Mouse (Mus musculus) lung, postnatal 10 days (tissue): ENCODE measurements around the gene Il18.

Source experiments
- DNase-seq: peaks from one replicate; pipeline ENCODE4 v3.0.0; 2021

The Il18 gene

DNA sequence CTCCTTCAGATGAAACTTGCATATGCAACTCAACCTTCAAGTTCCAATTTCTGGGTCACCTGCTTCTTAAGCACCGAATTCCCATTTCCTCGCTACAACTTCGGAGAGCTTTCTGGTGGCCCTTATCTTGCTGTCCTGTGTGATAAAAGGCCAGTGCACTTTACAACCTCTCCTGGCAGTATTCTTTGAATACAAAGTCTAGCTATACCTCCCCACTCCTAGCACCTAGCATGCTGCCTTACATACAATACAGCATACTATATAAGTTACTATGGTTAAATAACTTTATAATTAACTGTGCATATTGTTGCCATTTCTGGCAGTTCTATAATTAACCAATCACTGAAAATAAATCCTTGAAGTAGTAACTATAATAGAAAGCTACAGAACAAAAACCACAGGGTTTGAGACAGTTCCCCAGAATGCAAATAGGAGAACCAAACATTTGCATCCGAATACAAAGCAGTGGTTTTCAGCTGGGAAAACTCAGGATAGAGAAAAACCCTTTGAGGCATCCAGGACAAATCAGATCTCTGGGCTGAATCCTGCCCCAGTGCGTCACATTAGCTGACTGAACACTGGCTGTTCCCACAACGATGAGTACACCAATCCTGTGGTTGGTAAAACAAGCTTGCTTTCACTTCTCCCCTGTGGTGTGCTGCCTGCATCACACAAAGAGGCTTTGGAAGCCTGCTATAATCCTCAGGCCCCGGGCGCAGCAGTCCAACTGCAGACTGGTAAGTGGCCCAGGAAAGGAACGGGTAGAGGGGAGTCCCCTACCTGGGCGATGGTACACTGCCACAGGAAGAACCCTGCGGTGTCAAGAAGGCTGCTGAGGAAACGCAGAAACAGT is at the start of gene Il18:
Gene Il18 (plus strand): TSS at position 587 of the 853 bp plus-strand sequence.
- peak; percentile 26 for DNase-seq

GRCm38 (mm10) chr9:50505405-50505804 is 49.2 kb upstream of the Il18 start:
- no peak for DNase-seq

GRCm38 (mm10) chr9:50507570-50507969 is 47.1 kb upstream of the Il18 start:
- no peak for DNase-seq

DNA sequence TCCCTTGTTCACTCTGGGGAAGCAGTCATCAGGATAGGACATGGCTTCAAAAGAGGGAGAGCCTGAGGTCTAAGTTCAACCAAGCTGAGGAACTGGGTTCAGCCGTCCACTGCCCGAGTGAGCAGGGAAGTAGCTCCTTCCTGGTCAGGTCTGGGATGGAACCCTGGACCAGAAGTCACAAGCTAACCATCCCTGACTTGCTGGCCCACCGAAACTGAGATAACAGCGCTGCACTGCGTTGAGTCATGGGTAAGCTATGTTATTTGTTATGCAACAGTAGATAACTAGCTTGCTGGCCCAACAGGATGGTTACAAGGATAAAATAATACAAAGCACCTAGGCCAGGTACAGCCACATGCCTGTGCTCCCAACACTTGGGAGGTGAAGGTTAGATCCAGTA is 39.2 kb upstream of the Il18 start:
- no peak for DNase-seq

GRCm38 (mm10) chr9:50518781-50519180 is 35.8 kb upstream of the Il18 start:
- DNase-seq = peak; percentile 18

DNA sequence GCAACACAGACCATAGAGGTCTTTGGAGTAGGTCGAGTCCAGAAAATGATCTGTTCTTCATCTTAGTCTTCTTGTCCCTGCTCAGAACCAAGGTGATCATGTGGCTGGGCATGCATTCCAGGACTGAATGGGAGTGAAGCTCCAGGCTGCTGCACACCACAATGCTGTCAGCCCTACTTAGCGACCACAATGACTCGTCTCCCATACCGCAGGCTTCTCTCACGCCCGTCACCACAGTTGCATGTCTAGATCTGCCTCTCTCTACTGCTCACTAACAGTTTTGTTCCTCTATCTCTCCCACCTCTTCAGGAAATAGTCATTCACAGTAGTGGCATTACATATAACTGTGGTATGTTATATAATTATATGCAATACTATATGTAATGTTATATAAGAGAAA is 33.9 kb upstream of the Il18 start:
- DNase-seq = no peak

GRCm38 (mm10) chr9:50521562-50521961 is 33.1 kb upstream of the Il18 start:
- no peak for DNase-seq

- DNase-seq = no peak
These were observed 32.1 kb upstream of the Il18 start for GRCm38 (mm10) chr9:50522574-50522973.

DNA sequence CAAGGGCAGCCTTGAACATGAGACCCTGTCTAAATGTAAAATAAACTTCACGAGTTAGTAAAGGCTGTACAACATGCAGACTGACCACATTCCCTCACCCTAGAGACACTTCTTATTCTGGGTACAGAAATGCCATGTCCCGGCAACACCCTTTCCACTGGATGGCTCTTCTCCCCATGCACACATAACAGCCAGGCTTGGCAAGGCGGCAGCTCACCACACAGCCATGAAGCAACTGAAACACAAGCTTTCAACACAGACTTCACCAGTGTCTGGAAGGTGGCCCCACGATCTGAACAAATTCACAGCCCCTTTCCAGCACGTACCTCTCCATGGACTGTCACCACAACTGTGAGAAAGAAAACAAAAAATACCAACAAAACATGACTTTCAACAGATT is 29.7 kb upstream of the Il18 start:
- DNase-seq = no peak

DNA sequence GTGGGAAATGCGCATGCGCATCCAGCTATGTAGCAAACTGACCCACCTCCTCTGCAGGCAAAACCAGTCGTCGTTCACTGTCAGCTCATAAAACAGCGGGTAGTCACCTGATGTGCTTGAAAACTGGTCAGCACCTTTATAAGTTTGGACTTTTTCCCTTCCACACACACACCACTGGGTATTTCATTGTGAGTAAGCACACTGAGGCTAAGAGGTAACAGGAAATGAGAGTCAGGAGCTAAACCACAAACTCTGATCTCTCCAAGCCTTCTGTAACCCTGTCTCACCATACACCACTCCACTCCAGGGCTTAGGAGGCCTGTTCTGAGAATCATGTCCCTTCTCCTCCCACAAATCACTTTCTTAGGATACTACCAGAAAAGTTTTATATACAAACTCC is 29.0 kb upstream of the Il18 start:
- DNase-seq = no peak

DNA sequence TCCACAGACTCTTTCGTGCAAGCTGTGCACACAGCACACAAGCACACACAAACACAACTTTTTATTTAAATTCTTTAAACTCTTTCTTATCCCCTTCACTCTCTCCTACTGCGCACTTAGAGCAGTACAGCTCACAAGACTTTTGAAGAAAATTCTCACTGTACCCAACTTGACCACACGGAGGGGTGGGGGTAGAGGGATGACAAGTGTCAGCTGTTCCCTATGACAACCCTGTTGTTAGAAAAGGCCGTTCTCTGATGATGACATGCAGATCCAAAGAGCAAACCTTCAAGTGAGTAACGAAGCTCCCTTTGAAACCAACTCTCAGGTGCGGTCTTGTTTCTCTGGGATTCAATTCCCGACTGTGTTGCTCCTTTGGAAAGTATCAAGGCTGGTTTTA is 26.8 kb upstream of the Il18 start:
- peak; percentile 40 for DNase-seq

DNA sequence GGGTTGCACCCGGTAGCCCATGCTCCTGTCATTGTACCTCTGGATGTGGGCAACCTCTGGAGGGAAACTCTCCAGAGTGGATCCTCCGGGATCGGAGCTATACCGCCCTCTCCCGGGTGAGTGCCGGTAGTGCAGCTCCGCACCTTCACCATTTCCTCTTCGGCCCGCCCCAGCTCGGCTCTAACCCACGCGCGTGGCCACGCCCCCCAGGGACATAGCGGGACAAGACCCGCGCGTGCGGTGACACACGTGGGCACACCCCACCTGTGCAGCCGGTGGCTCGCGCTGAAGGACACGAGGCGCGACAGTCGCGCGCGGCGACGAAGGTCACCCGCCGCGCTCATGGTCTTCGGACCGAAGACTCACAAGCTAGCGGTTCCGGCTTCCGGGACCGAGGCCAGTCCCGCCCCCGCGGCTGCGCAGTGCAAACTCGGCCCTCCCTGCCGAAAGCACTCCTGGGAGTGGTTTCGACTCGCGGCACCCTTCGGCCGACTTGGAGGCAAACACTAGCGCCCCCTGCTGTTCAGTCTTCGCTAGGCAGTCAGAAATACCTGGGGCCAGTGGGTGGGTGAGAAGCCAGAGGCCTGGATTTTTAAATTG is 26.2 kb upstream of the Il18 start, which contains the start of gene Pts:
Gene Pts (minus strand): TSS at position 432 of the 600 bp plus-strand sequence.
- peak; percentile 99 for DNase-seq

GRCm38 (mm10) chr9:50530890-50531289 is 23.7 kb upstream of the Il18 start:
- DNase-seq = peak; percentile 41

- DNase-seq = no peak
These were observed 21.3 kb upstream of the Il18 start for GRCm38 (mm10) chr9:50533328-50533727.

GRCm38 (mm10) chr9:50533791-50534190 is 20.8 kb upstream of the Il18 start:
- DNase-seq = no peak

GRCm38 (mm10) chr9:50535930-50536329 is 18.7 kb upstream of the Il18 start:
- DNase-seq = peak; percentile 20

GRCm38 (mm10) chr9:50536603-50537135 is 18.0 kb upstream of the Il18 start:
- DNase-seq = no peak

DNA sequence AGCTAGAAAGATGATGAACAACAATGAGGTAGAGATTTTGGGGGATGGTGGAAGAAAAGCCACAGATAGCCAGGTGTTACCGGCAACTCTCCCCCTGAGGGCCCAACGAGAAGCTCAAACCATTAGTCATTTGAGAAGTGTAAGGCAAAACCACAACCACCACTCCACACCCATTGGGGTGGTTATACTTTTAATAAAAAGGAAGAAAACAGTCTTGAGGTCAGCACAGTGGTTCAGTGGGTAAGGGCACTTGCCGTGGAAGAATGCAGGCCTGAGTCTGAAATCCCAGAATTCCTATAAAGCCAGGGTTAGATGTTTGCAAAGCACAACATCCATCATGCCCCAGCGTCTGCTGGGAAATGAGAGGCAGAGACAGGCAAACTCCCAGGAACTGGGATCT is 17.3 kb upstream of the Il18 start:
- DNase-seq = no peak

- DNase-seq = no peak
These were observed 14.5 kb upstream of the Il18 start for GRCm38 (mm10) chr9:50540170-50540569.

DNA sequence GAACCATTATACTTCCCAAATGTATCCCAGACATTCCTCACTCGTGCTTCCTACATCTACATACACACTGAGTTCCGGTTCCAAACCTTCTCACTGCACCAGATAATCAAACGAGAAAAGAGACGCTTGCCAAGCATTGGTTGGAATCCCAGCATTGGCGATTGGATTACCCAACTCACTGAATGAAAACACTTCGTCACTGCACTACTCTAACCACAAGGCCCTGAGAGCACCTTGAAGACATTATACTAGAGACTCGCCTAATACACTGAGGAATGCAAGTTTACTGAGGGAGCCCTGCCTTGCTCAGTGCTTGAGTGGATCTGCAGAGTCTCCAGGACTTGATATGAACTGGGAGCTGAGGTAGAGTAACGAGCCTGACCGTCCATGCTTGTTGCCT is 12.2 kb upstream of the Il18 start:
- DNase-seq = no peak

DNA sequence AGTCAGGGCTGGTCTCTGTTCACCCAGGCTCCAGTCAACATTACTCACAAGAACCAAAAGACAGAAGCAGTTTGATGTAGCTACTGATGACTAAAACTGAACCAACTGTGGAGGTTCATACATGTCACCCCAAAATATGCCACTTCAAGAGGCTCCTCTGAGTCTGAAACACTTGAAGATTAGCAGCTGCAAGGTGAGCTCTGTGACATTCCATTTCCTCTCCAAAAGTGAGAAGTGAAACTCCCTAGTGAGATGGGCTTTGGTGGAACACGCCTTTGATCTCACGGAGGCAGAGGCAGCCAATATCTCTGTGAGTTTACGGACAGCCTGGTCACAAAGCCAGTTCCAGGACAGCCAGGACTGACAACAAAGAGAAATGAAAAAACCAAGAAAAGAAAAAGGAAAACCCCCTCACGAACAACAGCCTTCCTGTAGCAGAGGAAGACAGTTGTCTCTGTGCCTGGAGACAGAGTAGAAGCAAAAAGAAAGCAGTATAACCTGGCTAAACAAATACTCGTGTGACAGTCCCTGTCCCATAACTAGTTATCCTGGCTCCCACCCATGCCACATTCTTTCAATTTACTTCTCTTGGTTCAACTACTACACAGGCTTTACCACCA is 6.7 kb upstream of the Il18 start:
- DNase-seq = no peak

DNA sequence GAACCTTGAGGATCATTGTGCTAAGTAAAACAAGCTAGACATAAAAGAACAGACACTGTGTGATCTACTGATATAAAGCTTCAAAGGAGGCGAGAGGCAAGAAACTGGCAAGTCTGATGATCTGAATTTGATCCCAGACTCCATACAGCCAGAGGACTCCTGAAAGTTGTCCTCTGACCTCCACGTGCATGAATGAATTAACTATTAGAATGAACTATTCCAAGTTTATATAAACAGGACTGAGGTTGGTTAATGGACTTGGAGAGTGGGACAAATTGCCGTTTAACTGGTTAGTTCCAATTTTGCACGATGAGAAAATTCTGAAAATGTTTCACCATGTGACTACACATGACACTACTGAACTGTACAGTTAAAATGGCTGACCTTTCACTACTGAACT is 5.7 kb upstream of the Il18 start:
- DNase-seq = no peak

- DNase-seq = no peak
These were observed 2.4 kb upstream of the Il18 start for GRCm38 (mm10) chr9:50552206-50552605.

DNA sequence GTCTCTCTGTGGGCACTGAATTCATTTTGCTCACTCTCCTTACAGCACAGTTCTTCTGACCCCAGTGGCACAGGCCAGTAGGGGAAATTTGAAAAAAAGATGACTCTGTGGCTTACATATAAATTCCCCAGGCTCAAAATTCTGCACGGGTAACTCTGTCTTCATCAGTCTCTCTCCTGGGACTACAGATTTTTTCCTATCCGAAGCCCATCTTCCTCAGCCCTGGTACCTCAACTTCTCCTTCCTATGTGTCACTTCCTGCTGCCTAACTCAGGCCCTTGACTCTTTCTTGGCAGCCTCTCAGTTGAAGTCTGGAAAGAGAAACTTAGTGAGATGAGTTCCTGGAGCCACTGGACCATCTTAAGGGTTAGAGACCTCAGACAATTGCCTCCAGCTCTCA is 1.1 kb upstream of the Il18 start:
- DNase-seq = no peak
